In the genomic region with DNA sequence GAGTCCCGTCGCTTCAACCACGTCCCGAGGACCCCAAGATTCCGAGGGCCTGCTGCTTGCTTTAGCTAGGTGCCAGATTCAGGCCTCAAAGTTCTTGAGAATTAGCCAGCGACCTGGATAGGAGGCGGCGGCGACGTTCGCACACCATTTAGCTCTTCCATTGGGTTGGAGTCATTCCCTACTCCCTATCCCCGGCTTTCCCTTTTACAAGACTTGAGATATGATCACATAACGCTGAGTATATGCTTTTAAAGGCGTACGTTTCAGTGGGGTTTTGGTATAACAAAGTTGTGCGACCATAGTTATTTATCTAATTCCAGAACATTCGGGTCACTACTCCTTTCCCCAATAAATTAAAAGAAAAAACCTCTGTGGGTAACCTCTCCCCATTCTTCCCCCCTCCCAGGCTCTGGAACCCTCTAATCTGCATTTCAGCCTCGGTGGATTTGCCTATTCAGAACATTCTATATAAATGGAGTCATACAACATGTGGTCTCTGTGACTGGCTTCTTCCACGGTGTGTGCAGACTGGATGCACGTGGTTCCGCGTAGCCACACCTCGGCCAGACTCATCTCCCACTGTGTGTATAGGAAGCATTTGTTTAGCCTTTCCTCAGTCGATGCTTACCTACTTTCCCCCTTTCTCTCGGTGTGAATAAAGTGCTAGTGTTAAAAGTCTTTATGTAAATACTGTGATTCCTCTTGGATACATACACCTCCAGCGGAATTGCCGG, we compare ENCODE assay signal across 8 mouse cellular contexts. TPM values are rescaled to one million over a fixed set of nuclear protein-coding genes. Genes with fewer than 3 reads are reported as not detected.
DNase-seq lines count a peak whose midpoint lies in the region; ATAC-seq and TF ChIP-seq lines count a peak whose summit lies in the region.

TSS of gene Mras (minus strand) at position 351 of the 734 bp plus-strand sequence.

- H3K4me3 ChIP-seq in cortical plate, adult 2 months (ENCODE audit: insufficient read depth, low read length) = peak within 1 kb of the TSS; percentile 94
- peak within 1 kb of the TSS; percentile 76 for H3K4me3 ChIP-seq in hindbrain, embryonic 12.5 days
- H3K4me3 ChIP-seq in liver, embryonic 15.5 days (replicated peaks) = peak within 1 kb of the TSS; percentile 62

- ATAC-seq in hindbrain, embryonic 12.5 days (ENCODE audit: low FRiP score) = peak; percentile 5; the same call in 1 of the 2 replicates
- no peak for ATAC-seq in liver, embryonic 15.5 days (ENCODE audit: insufficient read depth)

- TF ChIP-seq CTCF in cortical plate, adult 2 months (IDR thresholded peaks at IDR 0.05; ENCODE audit: extremely low read depth, insufficient read depth, low read length) = no peak

- no peaks in the 10 kb centered on the region for H3K9me3 ChIP-seq in hindbrain, embryonic 12.5 days (replicated peaks)
- H3K9me3 ChIP-seq in liver, embryonic 15.5 days (replicated peaks) = no peaks in the 10 kb centered on the region

- DNase-seq in frontal cortex, adult 2 months (ENCODE audit: extremely low spot score in 1 of 2, low spot score in 1 of 2) = no peak
- no peak for DNase-seq in frontal cortex, postnatal 14 days (ENCODE audit: low spot score in 2 of 2)
- DNase-seq in 3T3-L1 (ENCODE audit: low read depth, low spot score) = peak; percentile 40
- no peak for DNase-seq in ovary, adult 18-20 months (ENCODE audit: low spot score)
- no peak for DNase-seq in Muller cell, postnatal 12 days (ENCODE audit: inconsistent ontology term)

- peak within 1 kb of the TSS; percentile 84 for H3K4me2 ChIP-seq in hindbrain, embryonic 12.5 days (replicated peaks)
- peak within 1 kb of the TSS; percentile 75 for H3K4me2 ChIP-seq in liver, embryonic 15.5 days

- peaks cover 17% of the 10 kb centered on the region for H3K4me1 ChIP-seq in cortical plate, adult 2 months (ENCODE audit: control insufficient read depth, insufficient read depth, low read length)
- peaks cover 32% of the 10 kb centered on the region for H3K4me1 ChIP-seq in hindbrain, embryonic 12.5 days
- peaks cover 25% of the 10 kb centered on the region for H3K4me1 ChIP-seq in liver, embryonic 15.5 days (replicated peaks)

- H3K36me3 ChIP-seq in hindbrain, embryonic 12.5 days = no peaks in the 10 kb centered on the region
- no peaks in the 10 kb centered on the region for H3K36me3 ChIP-seq in liver, embryonic 15.5 days (replicated peaks)

- peak within 1 kb of the TSS; percentile 90 for H3K9ac ChIP-seq in hindbrain, embryonic 12.5 days
- H3K9ac ChIP-seq in liver, embryonic 15.5 days = peak within 1 kb of the TSS; percentile 43

- TF ChIP-seq POLR2A in cortical plate, adult 2 months (IDR thresholded peaks at IDR 0.05; ENCODE audit: extremely low read depth, insufficient read depth, low read length) = 0 out of 2 replicates have a peak, but pooled peaks have one; percentile 18

- 18% methylated on average over 27 of the region's 27 CpGs for WGBS in hindbrain, embryonic 12.5 days
- 16% methylated on average over 27 of the region's 27 CpGs for WGBS in liver, embryonic 15.5 days (ENCODE audit: insufficient replicate concordance)

- peak within 1 kb of the TSS; percentile 88 for H3K27ac ChIP-seq in cortical plate, adult 2 months (ENCODE audit: insufficient read depth, low read length)
- H3K27ac ChIP-seq in hindbrain, embryonic 12.5 days = peak within 1 kb of the TSS; percentile 89
- no peak within 1 kb of the TSS for H3K27ac ChIP-seq in liver, embryonic 15.5 days (replicated peaks)

- peaks cover 20% of the 10 kb centered on the region for H3K27me3 ChIP-seq in hindbrain, embryonic 12.5 days
- peaks cover 60% of the 10 kb centered on the region for H3K27me3 ChIP-seq in liver, embryonic 15.5 days

RNA-seq across cellular contexts. Expression of gene Mras, which starts in this region (rescaled TPM):
- polyA plus RNA-seq in frontal cortex, adult 2 months (2012; rRNA removed) = 132 and 173 TPM in 2 replicates
- 176 and 178 TPM in 2 replicates for polyA plus RNA-seq in cortical plate, adult 2 months (2012; rRNA removed)
- polyA plus RNA-seq in hindbrain, embryonic 12.5 days (2016; fragmentation: Nextera tagmentation; extraction: Ambion mirVana) = 28.1 and 36.2 TPM in 2 replicates
- 2.5 and 3.2 TPM in 2 replicates for polyA plus RNA-seq in liver, embryonic 15.5 days (2015; fragmentation: Nextera tagmentation; extraction: Ambion mirVana)
